Mouse (Mus musculus): ENCODE results near the gene Gna11.
A peak's percentile ranks its signal among the peaks of the same experiment; 100 is the strongest.

Gene Gna11

DNA sequence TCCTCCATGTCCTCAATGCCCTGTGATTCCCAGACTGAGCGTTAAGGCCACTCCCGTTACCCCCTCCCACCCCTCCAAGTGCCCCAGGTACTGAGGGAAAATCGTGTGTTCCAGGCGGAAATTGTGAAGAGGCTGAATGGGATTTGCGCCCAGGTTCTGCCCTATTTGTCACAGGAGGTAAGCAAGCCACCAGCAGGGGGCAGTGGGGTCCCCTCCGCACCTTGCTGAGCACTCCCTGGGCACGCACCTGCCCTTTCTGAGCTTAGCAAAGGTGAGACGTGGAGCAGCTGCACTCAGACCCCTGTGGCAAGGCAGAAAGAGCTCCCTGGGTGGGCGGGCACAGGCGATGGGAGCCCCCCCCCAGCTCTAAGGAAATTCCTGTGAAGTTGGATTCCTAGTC lies 19.7 kb upstream of the Gna11 start:
- DNase-seq, result peak; percentile 85

DNA sequence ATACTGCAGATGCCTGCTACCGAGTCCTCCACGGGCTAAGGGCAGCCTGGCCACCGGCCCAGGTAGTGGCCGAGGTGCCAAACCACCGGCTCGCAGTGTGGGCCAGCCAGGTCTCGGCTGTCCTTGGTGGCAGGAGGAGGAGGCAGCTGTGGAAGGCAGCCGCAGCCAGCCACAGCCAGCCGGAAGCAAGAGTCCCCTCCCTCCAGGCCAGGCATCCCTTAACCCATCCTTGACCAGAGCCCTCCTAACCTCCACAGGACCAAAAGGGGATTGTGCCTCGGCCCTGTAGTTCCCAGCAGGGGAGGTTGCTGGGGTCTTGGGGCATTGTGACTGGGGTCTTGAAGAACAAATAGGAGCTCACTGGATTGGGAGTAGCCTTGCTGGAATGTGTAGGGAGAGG lies 19.2 kb upstream of the Gna11 start:
- no peak for DNase-seq

DNA sequence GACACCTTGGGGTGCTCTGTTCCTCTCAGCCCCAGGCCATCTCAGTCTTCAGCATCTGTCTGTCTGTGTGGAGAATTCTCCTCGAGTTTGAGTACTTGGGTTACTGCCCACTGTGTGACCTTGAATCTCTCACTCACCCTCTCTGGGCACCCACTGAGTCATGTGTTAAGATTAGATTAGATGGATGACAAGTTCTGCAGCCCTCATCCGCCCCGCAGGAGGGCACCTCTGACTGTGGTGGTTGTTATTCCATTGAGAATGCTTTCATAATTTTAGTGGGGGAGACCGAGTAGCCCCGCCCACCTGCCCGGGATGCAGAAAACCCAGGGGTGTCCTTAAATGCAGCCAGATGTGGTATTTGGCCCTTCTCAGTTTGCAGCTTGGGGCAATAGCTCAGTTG lies 18.5 kb upstream of the Gna11 start:
- no peak for DNase-seq

DNA sequence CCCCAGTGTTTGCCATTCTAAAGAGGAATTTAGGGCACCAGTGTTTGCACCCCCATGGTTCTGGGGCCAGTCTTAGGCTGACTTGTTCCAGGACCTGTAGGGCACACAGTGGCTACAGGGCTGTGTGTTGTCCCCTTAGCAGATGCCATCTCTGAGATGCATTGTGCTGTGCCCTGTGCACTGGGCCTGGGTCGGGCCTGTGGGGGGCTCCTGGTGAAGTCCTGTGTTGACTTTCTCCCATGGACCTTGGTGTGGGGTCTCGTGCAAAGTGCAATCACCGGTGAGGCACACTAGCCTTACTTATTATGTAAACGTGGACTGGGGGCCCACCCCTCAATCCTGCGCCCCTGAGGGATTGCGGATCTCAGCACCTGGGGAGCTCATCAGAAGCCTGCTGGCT lies 17.4 kb upstream of the Gna11 start:
- no peak for DNase-seq

DNA sequence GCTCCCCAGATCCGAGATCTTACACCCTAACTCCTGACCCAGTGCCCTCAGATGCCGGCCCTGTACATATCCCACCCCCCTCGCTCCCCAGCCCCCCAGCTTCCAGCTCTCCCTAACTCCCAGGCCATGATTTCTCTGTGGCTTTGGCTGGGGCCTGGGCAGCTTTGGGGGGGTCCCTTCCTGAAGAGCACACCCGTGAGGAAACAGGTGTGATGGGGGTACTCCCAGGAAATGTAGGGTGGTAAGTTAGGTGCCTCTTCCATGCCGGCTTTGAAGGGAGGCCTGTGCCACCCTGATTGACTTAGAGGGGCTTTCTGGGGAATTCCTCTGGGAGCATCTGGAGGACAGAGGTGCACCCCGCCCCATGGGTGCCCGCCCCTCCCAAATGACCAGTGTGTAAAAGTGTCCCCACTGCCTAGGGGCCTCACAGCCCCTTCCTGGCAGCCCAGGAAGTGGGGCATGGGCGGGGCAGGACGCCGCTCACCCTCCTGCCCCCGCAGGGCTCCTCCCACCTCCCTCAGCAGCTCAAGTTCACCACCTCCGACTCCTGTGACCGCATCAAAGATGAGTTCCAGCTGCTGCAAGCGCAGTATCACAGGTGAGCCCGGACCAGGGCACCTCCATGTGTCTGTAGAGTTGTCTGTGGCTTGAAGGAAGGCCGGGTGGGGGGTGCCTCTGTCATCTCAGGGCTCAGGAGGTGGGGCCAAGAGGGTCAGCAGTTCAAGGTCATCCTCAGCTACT lies 15.9 kb upstream of the Gna11 start:
- peak; percentile 61 for DNase-seq

DNA sequence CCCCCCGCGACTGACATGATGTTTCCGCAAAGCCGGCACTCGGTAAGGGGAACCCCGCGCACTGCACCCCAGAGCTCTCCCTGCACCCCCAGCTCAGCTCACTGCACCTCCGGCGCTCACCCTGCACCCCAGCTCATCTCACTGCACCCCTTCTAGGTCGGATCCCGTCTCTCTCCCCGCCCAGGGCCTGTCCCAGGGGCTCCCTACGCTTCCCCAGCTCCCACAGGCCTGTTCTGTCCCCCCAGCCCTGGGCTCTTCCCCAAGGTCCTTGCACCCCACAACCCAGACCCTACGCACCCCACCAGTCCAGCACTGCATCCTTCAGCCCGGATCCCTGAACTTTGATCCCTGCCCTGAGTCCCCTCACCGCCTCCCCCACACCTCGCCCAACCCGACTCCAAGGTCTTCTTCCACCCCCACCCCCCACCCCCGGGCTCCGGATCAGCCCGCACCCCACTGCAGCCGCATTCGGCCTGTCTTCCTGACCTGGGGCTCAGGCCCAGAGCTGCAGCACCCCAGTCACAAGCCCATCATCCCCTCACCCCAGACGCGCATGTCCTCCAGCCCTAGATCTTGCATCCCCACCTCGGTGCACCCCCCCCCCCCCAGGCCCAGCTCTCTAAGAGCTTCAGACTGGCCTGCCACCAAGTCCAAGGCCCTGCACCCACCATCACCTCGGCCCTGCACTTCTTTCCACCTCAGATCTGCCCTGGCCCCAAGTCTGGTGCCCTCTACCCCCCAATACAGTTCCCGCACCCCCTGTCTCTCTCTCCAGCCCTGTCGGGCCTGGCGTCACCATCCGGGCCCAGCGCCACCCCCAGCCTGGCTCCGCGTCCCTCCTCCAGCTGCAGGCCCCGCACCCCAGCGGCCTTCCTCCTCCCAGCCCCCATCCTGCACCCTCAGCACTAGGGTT lies 14.9 kb upstream of the Gna11 start:
- peak; percentile 75 for DNase-seq

DNA sequence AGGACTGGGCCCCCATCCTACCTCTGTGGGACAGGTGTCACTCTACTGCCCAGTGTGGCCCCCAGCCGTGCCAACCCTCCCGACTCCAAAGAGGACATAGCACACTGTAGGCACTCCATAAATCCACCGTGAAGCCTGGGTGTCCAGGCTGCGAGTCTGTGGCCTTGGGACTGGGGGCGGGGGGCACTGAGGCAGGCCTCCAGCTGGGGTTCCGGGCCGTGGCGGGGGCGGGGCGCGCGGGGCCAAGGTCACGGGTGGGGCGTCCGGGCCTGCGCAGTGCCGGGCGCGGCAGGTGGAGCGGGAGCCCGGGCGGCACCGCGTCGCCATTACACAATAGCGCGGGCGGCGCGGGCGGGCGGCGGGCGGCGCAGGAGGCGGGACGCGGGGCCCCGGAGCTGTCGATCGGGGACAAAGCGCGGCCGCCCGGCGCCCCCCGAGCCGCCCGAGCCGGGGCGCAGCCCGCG lies 14.2 kb upstream of the Gna11 start, which contains the start of gene Aes:
Gene Aes, plus strand, starts transcription at position 326 of the 464 bp plus-strand sequence.
- peak; percentile 80 for DNase-seq

DNA sequence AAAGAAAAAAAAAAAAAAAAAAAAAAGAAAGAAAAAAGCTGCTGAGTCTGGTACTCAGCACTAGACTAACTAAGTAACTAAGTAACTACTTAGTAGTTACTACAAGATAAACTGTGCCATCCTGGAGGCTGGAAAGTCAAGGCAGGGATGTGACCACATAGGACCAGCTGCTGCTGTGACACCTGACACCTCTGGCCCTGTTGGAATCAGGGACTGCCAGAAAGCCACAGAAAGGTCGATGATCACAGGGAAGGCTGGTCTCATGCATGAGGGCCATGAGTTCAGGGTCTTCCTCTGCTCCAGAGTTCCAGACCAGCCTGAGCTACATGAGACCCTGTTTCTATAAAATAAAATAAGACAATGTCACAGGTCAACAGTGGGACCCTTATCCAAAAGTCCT lies 12.5 kb upstream of the Gna11 start:
- DNase-seq, result no peak

DNA sequence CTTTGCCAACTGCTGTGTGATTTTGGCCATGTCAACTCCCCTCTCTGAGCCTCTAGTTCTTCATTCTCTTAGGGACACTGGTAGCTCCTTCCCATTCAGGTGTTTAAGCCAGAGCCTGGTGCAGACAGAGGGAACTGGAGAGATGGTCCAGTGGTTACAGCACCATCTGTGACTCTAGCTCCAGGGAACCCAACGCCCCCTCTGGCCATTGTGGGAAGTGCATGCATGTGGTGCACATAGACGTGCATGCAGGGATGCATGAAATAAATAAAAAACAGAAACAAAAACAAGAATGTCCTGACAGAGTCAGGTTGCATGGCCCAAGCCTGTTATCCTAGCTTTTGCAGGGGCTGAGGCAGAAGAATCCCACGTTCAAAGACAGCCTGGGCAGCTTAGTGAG lies 11.3 kb upstream of the Gna11 start:
- no peak for DNase-seq

DNA sequence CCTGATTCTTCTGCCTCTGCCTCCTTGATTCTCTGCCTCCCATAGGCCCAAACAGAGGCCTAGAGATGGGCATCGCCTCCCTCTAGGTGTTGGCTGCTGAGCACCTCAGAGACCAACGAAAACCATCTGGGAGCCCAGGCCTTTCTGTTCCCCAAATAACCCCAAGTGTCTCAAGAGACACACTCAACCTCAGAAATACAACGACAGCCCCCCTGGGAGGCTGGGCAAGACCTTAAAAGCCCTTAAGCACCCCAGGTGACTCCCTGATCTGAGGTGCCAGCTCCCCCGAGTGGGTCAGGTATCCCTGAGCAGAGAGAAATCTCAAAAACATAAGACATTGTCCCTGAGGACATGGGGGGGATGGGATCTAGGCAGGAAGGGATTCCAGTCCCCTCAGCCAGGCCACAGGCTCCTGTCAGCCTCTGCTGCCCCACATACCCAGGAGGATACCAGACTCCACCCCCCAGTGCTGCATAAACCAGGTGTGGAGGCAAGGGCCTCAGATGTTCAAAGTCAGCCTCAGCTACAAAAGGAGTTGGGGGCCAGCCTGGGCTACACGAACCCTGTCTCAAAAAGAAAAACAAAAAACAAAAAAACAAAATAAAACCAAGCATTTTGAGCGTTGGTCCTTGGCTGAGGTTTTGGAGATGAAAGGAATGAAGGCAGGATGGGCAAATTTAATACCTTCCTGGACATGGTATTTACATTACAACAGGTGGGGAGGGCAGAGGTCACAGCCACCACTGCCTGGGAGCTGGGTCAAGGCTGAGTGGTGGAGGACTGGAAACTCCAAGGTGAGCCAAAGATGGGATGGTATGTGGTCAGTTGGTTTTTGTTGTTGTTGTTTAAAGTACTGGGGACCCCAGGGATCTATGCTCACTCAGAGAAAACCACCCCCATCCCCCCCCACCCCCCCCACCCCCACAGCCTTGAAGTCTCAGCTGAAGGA lies 9.1 kb upstream of the Gna11 start:
- peak; percentile 39 for DNase-seq

DNA sequence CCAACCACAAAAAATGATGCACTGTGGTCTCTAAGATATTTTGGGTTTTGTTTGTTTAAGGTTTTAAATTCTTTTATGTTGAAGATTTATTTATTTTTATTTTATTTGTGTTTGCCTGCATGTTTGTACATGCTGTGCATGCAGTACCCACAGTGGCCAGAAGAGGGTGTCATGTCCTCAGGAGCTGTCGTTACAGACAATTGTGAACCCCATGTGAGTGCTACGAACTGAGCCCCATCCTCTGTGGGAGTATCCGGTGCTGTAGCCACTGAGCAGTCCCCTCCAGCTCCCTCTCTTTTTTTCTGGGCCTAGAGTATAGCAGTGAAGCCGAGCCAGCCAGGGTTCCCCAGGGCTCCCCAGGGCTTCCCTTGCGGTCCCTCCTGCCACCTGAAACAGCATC lies 8.2 kb upstream of the Gna11 start:
- peak; percentile 57 for DNase-seq

DNA sequence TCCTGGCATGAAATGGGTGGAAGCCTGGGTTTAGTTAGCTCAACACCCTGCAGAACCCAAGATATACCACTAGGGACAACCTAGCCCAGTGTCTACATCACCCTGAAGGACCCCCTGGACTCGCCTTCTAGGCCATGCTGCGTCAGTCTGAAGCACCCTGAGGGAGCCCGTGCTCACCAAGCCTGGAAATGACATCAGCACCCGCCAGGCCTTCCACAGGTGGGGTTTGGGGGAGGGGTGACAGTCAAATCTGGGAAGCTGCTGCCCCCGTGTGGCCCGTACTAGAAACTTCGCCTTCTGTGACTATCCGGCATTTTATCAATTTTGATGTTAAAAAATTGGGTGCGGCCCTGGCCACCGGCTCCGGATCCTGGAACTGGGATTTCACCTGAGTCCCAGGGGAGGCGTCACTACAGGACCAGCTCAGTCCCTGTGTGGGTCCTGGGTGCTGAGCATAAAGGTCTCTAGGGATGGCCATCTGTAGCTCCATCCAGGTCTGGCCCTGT lies 6.7 kb upstream of the Gna11 start:
- peak; percentile 87 for DNase-seq

DNA sequence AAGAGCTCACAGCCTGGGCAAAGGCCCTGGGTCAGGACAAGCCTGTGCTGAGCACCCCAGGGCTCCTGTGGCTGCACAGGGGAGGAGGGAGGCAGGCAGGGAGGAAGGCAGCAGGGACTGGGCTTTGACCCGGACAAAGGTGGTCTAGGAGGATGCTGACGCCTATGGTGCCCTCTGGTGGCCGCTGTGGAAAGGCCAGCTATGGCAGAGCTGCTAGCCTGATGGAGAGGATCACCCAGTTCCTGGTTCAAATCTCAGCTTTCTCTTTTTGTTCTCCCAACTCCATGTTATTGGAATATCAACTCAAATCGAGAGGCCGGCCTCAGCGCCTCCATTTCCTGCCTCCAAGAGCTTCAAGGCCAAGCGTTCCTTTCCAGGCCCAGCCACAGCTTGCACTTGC lies 5.3 kb upstream of the Gna11 start:
- DNase-seq, result peak; percentile 66

DNA sequence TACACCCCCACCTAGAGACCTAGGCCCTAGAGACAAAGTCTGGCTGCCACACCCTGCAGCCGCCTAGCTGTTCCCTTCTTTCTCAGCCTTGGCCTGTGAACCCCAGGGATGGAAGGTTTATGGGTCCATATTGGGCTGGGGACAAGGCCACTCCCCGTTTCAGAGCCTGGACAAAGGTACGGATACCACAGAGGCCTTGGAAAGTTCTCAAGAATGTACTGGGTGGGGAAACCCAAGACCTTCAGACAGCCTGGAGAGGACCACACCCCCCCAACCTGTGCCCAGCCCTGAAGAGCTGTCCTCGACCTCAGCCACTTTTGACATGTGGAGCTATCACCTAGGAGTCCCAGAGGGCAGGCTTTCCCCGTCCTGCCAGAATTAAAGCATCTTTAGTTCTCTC lies 4.0 kb upstream of the Gna11 start:
- peak; percentile 45 for DNase-seq

DNA sequence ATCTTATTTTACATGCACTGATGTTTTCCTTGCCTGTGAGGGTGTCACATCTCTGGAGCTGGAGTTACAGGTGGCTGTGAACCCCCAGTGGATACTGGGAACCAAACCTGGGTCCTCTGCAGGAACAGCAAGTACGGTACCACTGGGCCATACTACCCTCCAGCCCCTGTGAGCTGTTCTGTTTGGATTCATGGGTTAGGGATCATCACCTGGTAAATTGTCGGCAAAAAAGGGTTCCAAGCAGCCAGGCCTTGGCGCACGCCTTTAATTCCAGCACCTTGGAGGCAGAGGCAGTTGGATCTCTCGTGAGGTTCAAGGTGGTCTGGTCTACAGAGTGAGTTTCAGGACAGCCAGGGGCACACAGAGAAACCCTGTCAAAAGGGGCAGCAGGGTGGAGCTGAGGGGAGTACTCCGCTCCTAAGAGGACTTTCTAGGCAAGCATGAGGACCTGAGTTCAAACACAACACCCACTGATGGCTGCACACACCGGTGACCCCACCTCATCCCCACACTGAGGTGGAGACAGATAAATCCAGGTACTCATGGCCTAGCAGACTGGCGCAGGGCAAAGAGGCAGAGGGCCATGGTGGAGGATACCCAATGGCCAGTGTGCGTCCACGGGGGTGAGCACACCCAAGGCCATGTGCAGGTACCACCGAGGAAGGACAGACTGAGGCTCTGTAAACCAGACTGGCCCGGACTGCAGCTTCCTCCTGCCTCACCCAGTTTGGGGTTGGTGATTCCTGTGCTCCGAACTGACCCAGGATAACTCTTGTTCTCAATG lies 2.0 kb upstream of the Gna11 start:
- peak; percentile 62 for DNase-seq

DNA sequence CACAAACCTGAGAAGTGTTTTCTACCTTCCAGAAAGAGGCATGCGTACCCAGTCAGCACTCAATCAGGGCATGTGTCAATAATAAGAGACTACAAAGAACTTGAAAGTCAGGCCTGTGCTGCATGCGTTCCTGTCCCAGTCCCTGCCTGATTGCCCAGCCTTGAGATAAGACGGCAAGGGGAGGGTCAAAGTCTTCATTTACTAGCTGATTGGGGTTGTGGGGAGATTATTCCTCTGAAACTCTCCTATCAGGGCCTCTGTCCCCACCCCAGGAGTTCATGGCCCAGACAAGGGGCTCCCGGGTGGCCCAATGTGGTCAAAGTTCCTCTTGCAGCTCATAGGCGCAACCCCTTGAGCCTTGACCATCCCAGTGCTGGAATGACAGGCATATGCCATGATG lies 1.3 kb upstream of the Gna11 start:
- peak; percentile 53 for DNase-seq

DNA sequence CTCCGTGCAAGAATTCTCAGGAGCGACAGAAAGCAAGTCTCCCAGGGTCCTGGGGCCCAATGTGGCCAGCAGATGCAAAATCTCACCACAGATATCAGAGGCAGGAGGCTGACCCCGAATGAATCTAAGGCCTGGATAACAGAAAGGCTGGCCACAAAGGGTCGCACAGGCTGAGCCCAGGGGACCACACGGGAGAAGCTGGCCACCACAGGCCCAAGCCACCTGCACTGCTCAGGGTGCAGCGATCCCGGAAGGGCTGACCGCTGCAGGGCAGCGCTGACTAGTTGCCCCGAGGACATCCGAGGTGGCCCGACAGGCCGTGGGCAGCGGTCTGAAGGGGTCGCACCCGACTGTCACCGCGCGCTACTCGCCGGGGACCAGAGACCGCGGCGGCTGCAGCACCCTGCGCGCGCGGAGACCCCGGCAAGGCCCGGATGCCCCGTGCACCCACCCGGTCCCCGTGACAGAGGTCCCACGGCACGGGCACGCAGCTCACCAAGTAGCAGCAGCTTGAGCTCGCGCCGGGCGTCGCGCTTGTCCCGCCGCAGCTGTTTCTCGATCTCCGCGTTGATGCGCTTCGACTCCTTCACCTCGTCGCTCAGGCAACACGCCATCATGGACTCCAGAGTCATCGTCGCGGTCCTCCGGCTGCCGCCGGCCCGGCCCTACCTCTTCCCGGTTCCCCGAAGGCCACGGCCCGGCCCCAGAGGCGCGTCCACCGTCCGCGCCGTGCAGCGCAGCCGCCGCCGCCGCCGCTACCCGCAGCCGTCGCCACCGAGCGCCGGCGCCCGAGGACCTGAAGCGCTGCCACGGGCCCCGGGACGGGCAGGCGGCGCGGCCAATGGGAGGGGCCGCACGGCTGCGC lies 462 bp downstream of the Gna11 start:
- DNase-seq, result peak; percentile 55

DNA sequence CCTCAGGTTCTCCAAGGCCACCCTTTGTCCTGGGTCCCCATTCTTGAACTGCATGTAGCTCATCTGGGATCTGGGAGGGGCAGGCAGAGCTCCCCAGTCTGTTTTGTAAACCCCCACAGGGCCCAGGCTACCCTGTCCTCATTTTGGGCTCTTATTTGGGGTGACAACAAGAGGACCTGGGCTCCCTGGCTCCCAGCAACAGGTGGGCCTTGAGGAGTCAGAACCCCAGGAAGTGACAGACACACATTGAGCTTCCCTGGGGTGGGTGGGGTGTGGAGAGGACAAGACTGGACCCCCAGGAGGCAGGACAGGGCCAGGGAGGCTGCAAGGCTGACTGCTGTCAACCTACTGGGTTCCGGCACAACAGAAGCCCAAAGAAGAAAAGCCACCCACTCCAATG lies 1.4 kb downstream of the Gna11 start:
- DNase-seq, result peak; percentile 71

DNA sequence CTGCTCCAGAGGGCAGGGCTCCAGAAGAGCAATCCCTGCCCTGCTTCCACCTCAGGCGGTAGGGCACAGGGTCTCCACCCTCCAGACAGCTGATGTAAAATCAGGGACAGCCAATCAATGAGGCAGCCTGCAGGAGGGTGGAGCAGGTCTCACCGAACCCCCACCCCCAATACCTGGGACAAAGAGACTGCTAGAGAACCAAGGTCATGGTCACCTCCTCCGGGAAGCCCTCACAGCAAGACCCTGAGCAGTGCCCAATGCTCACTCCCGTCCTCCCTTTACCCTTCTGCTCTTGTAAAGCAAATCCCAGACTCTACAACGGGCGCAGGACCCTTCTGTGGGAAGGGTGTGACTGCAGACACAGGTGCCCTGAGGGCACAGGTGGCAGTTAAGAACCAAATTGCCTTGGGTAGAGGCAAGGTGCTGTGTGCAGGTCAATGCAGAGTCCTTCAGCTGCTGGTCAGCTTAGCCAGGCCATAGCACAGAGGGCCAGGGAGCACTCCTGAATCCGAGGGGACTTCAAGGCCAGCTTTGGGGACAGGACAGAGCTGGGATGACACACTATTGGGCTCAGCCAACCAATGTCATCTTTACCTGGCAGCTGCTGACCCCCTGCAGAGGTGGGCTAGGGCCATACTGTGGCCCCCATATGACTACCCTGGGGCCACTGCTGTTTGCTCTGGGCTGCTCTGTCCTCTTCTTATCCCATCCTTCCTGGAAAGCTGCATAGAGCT lies 2.1 kb downstream of the Gna11 start:
- peak; percentile 57 for DNase-seq

DNA sequence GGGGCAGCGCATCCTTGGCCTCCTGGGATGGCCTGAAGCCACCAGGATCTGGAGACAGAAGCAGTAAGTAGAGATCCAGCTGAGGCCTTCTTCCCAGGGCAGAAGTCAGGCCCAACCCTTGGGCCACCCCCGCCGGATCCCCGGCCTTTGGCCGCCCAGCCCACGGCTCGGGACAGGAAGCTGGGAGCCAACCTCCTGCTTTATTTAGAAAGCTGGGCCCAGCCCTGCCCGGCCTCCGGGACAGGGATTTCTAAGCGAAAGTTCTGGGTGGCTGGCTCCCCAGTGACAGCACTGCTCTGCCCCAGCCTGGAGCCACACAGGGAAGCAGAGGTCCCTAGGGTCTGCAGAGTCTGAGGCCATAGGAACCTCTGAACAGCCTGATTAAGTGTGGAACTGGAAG lies 3.2 kb downstream of the Gna11 start:
- no peak for DNase-seq
